28 mouse cellular contexts compared by ENCODE assay signal in genomic region chr17:73231337-73231736, GRCm38 (mm10).
"Had no signal": no experiment of that assay in that cellular context is flagged by ENCODE, and none has a peak within 500 bp of the region (broad histone marks: within the 10 kb centered on the region; RNA-seq: fewer than 3 reads in every experiment).

No protein-coding gene starts in this region.

- H3K9ac ChIP-seq: limb, embryonic 12.5 days; limb, embryonic 13.5 days; limb, embryonic 15.5 days; liver, embryonic 12.5 days; liver, embryonic 13.5 days; liver, embryonic 14.5 days; liver, embryonic 15.5 days; liver, postnatal 0 days; lung, embryonic 14.5 days; lung, embryonic 15.5 days; midbrain, embryonic 12.5 days; midbrain, embryonic 13.5 days; midbrain, embryonic 15.5 days had no signal

- H3K36me3 ChIP-seq: limb, embryonic 10.5 days; limb, embryonic 13.5 days; liver, embryonic 12.5 days; liver, embryonic 13.5 days; liver, embryonic 15.5 days; lung, embryonic 15.5 days; midbrain, embryonic 10.5 days; midbrain, embryonic 12.5 days; midbrain, embryonic 13.5 days; midbrain, embryonic 15.5 days had no signal

- H3K4me3 ChIP-seq: limb, embryonic 10.5 days; limb, embryonic 12.5 days; limb, embryonic 13.5 days; limb, embryonic 15.5 days; liver, embryonic 12.5 days; liver, embryonic 13.5 days; liver, embryonic 15.5 days; lung, embryonic 15.5 days; midbrain, embryonic 10.5 days; midbrain, embryonic 12.5 days; midbrain, embryonic 13.5 days; midbrain, embryonic 15.5 days; myocyte had no signal

- ATAC-seq: liver, embryonic 12.5 days; liver, postnatal 0 days; lung, postnatal 0 days; midbrain, embryonic 13.5 days; midbrain, embryonic 15.5 days had no signal

- DNase-seq: left cerebral cortex, postnatal 4 days; liver; liver, embryonic 13.5 days; liver, postnatal 0 days; lung, adult 18-20 months; lung, adult 2 months; lung, embryonic 14.5 days; lung, postnatal 10 days; lung, postnatal 14 days; lung, postnatal 36 days; lung, postnatal 4 days; midbrain, embryonic 14.5 days had no signal

- H3K27me3 ChIP-seq: limb, embryonic 12.5 days; limb, embryonic 13.5 days; limb, embryonic 15.5 days; liver, embryonic 12.5 days; liver, embryonic 13.5 days; liver, embryonic 15.5 days; lung, embryonic 15.5 days; megakaryocyte, embryonic 14.5 days; midbrain, embryonic 12.5 days; midbrain, embryonic 13.5 days; midbrain, embryonic 15.5 days had no signal

- H3K27ac ChIP-seq: limb, embryonic 10.5 days; limb, embryonic 12.5 days; limb, embryonic 13.5 days; limb, embryonic 15.5 days; liver, embryonic 12.5 days; liver, embryonic 13.5 days; liver, embryonic 14.5 days; liver, embryonic 15.5 days; lung, embryonic 15.5 days; macrophage; midbrain, embryonic 10.5 days; midbrain, embryonic 12.5 days; midbrain, embryonic 13.5 days; midbrain, embryonic 15.5 days had no signal

- H3K9me3 ChIP-seq: limb, embryonic 10.5 days; limb, embryonic 12.5 days; limb, embryonic 13.5 days; limb, embryonic 15.5 days; liver, embryonic 12.5 days; liver, embryonic 13.5 days; liver, embryonic 15.5 days; lung, embryonic 15.5 days; megakaryocyte, embryonic 14.5 days; midbrain, embryonic 10.5 days; midbrain, embryonic 12.5 days; midbrain, embryonic 13.5 days; midbrain, embryonic 15.5 days had no signal

- H3K4me1 ChIP-seq: limb, embryonic 10.5 days; limb, embryonic 15.5 days; lung, embryonic 15.5 days; midbrain, embryonic 10.5 days had no signal
